Mouse (Mus musculus) ovary, adult 18-20 months (tissue): ENCODE measurements around the gene Eif2d.

Experiments
- DNase-seq: peaks from one replicate; pipeline ENCODE4 v3.0.0; 2022; ENCODE audit warnings: low spot score, mixed read lengths

Gene Eif2d

GRCm38 (mm10) chr1:131153018-131153629, at the start of gene Eif2d:
Gene Eif2d (plus strand): TSS chr1:131153181.
- peak; percentile 77 for DNase-seq

- no peak for DNase-seq
Measured at GRCm38 (mm10) chr1:131103776-131104424, 49.1 kb upstream of the Eif2d start.

GRCm38 (mm10) chr1:131107575-131108308, 45.2 kb upstream of the Eif2d start:
- no peak for DNase-seq

GRCm38 (mm10) chr1:131110525-131111106, 42.4 kb upstream of the Eif2d start:
- no peak for DNase-seq

- DNase-seq: no peak
Measured at GRCm38 (mm10) chr1:131112576-131112975, 40.4 kb upstream of the Eif2d start.

- DNase-seq: no peak
Measured at GRCm38 (mm10) chr1:131115932-131116331, 37.0 kb upstream of the Eif2d start.

- no peak for DNase-seq
Measured at GRCm38 (mm10) chr1:131116430-131117011, 36.5 kb upstream of the Eif2d start.

- DNase-seq: no peak
Measured at GRCm38 (mm10) chr1:131118530-131118929, 34.5 kb upstream of the Eif2d start.

GRCm38 (mm10) chr1:131119026-131119425, 34.0 kb upstream of the Eif2d start:
- no peak for DNase-seq

GRCm38 (mm10) chr1:131121987-131122386, 31.0 kb upstream of the Eif2d start:
- no peak for DNase-seq

- no peak for DNase-seq
Measured at GRCm38 (mm10) chr1:131123522-131124265, 29.3 kb upstream of the Eif2d start.

- peak; percentile 55 for DNase-seq
Measured at GRCm38 (mm10) chr1:131125987-131126744, 26.8 kb upstream of the Eif2d start.

- DNase-seq: no peak
Measured at GRCm38 (mm10) chr1:131134231-131134630, 18.8 kb upstream of the Eif2d start.

GRCm38 (mm10) chr1:131134942-131135522, 17.9 kb upstream of the Eif2d start:
- peak; percentile 24 for DNase-seq

- DNase-seq: no peak
Measured at GRCm38 (mm10) chr1:131135960-131136629, 16.9 kb upstream of the Eif2d start.

- DNase-seq: no peak
Measured at GRCm38 (mm10) chr1:131137111-131137510, 15.9 kb upstream of the Eif2d start.

- DNase-seq: no peak
Measured at GRCm38 (mm10) chr1:131137717-131138118, 15.3 kb upstream of the Eif2d start.

- peak; percentile 89 for DNase-seq
Measured at GRCm38 (mm10) chr1:131138191-131139016, 14.6 kb upstream of the Eif2d start, which contains the start of gene Dyrk3. Gene Dyrk3 (minus strand): TSS chr1:131138340.
